Mouse (Mus musculus) cerebellum, adult 11 months (tissue): ENCODE results near the gene Inca1.

Experiments used
- DNase-seq: peaks from one replicate; pipeline ENCODE4 v3.0.0; 2022

The Inca1 gene

GRCm38 (mm10) chr11:70652029-70652883, 47.7 kb downstream of the Inca1 start:
- peak; percentile 24 for DNase-seq

- no peak for DNase-seq
Measured at GRCm38 (mm10) chr11:70651391-70651790, 48.6 kb downstream of the Inca1 start.

- no peak for DNase-seq
Measured at GRCm38 (mm10) chr11:70650322-70651175, 49.4 kb downstream of the Inca1 start.

GRCm38 (mm10) chr11:70649185-70649734, 50.7 kb downstream of the Inca1 start:
- no peak for DNase-seq

GRCm38 (mm10) chr11:70648512-70648911, 51.4 kb downstream of the Inca1 start:
- DNase-seq: no peak

GRCm38 (mm10) chr11:70647716-70648420, 52.1 kb downstream of the Inca1 start:
- DNase-seq: no peak

- peak; percentile 97 for DNase-seq
Measured at GRCm38 (mm10) chr11:70646691-70647650, 53.0 kb downstream of the Inca1 start, which contains the start of the genes Rnf167 and Slc25a11. Gene Rnf167, plus strand, starts transcription at chr11:70647235. Gene Slc25a11, minus strand, starts transcription at chr11:70647479.

- DNase-seq: peak; percentile 48
Measured at GRCm38 (mm10) chr11:70646259-70646555, 53.7 kb downstream of the Inca1 start.

GRCm38 (mm10) chr11:70645461-70646258, 54.3 kb downstream of the Inca1 start:
- DNase-seq: no peak

GRCm38 (mm10) chr11:70644564-70645103, 55.3 kb downstream of the Inca1 start:
- DNase-seq: no peak

- no peak for DNase-seq
Measured at GRCm38 (mm10) chr11:70643051-70643450, 56.9 kb downstream of the Inca1 start.

GRCm38 (mm10) chr11:70641241-70641640, 58.7 kb downstream of the Inca1 start:
- DNase-seq: no peak

GRCm38 (mm10) chr11:70639976-70640375, 60.0 kb downstream of the Inca1 start:
- no peak for DNase-seq

- no peak for DNase-seq
Measured at GRCm38 (mm10) chr11:70638714-70639278, 61.2 kb downstream of the Inca1 start, which contains the start of gene Gp1ba. Gene Gp1ba, plus strand, starts transcription at chr11:70639122.
